Mouse (Mus musculus) embryonic facial prominence, embryonic 11.5 days (tissue): Measurements from ENCODE around the gene Spaca7. TPM values are rescaled to one million over a fixed set of nuclear protein-coding genes. Genes with fewer than 3 reads are reported as not detected.

ENCODE experiments used
- ATAC-seq: fragments of 200-750 bp; cut with Nextera tagmentation; replicated peaks from 2 replicates; pipeline ENCODE4 v1.8.0; 2017; ENCODE audit warnings: low read depth; ENCODE audit not compliant: insufficient number of reproducible peaks, low FRiP score, low TSS enrichment
- DNase-seq: peaks from one replicate; pipeline ENCODE4 v3.0.0-alpha.2; 2015; ENCODE audit warnings: low spot score
- H3K27ac ChIP-seq: fragments of 300-500 bp; sonication (generic); replicated peaks from 2 replicates; pipeline ENCODE4 v1.5.1; 2014; ENCODE audit warnings: mild to moderate bottlenecking, low read depth, low read length, control low read depth
- H3K27me3 ChIP-seq: fragments of 300-500 bp; sonication (generic); 2 replicates; pipeline ENCODE4 v1.6.1; 2014; ENCODE audit warnings: mild to moderate bottlenecking, low read length, moderate library complexity, mixed read lengths; ENCODE audit not compliant: control insufficient read depth, insufficient read depth
- H3K36me3 ChIP-seq: fragments of 300-500 bp; sonication (generic); replicated peaks from 2 replicates; pipeline ENCODE4 v1.6.1; 2014; ENCODE audit warnings: low read depth, mild to moderate bottlenecking, low read length, moderate library complexity, mixed read lengths; ENCODE audit not compliant: control insufficient read depth, insufficient read depth
- H3K4me1 ChIP-seq: fragments of 300-500 bp; sonication (generic); 2 replicates; pipeline ENCODE4 v1.6.1; 2014; ENCODE audit warnings: low read length, mixed read lengths; ENCODE audit not compliant: control insufficient read depth, insufficient read depth
- H3K4me2 ChIP-seq: fragments of 300-500 bp; sonication (generic); 2 replicates; pipeline ENCODE4 v1.6.1; 2014; ENCODE audit warnings: low read depth, mild to moderate bottlenecking, control low read depth, low read length, moderate library complexity
- H3K4me3 ChIP-seq: fragments of 300-500 bp; sonication (generic); 2 replicates; pipeline ENCODE4 v1.5.1; 2014; ENCODE audit warnings: low read depth, low read length, control low read depth
- H3K9ac ChIP-seq: fragments of 300-500 bp; sonication (generic); replicated peaks from 2 replicates; pipeline ENCODE4 v1.6.1; 2014; ENCODE audit warnings: mild to moderate bottlenecking, control low read depth, low read length
- H3K9me3 ChIP-seq: fragments of 300-500 bp; sonication (generic); replicated peaks from 2 replicates; pipeline ENCODE4 v1.6.1; 2016; ENCODE audit warnings: mild to moderate bottlenecking, low read length, inconsistent platforms, mixed read lengths; ENCODE audit not compliant: control insufficient read depth
- WGBS: fragments of 180-500 bp; shearing (Covaris S2); extraction: QIAGEN DNeasy Blood & Tissue Kit; methylation state at CpG from one replicate; pipeline ENCODE4 v1.1.7; 2014; 5-methylcytosine and 5-hydroxymethylcytosine counted together
- polyA plus RNA-seq: library from polyadenylated mRNA; unstranded; fragments of >200 nt; fragmentation: Nextera tagmentation; extraction: Ambion mirVana; gene quantifications from 2 replicates; pipeline ENCODE4 v1.2.1, GENCODE M21; 2014

Spaca7 gene
- polyA plus RNA-seq, 1 experiment from 2014 or later = not detected

DNA sequence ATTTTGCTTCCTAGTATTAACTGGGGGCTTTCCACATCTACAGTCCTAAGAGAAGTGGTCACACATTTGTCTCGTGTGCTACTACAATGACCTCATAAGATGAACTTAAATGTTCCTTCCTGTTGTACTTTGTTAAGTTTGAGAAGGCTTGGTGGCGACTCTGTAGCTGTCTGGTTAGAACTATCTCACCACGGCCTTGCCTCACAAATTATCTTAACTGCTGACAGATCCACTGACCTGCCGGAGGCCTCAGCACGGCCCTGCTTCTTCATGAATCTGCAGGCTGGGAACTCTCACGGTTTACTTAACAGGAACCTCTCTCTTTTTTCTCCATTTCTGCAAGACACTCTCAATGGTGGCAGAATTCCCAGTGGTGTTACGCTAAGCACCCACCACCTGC, 72.1 kb downstream of the Spaca7 start:
- H3K36me3 ChIP-seq = peaks cover 3% of the 10 kb centered on the region
- H3K4me3 ChIP-seq = no peak overlapping the region
- WGBS = 87% methylated on average over 7 of the region's 7 CpGs
- H3K4me1 ChIP-seq = no peaks in the 10 kb centered on the region
- H3K27ac ChIP-seq = no peak overlapping the region
- H3K9me3 ChIP-seq = no peaks in the 10 kb centered on the region
- no peaks in the 10 kb centered on the region for H3K27me3 ChIP-seq
- DNase-seq (no peak), ATAC-seq (no peak)
- H3K9ac ChIP-seq = no peak overlapping the region
- H3K4me2 ChIP-seq = no peak overlapping the region

DNA sequence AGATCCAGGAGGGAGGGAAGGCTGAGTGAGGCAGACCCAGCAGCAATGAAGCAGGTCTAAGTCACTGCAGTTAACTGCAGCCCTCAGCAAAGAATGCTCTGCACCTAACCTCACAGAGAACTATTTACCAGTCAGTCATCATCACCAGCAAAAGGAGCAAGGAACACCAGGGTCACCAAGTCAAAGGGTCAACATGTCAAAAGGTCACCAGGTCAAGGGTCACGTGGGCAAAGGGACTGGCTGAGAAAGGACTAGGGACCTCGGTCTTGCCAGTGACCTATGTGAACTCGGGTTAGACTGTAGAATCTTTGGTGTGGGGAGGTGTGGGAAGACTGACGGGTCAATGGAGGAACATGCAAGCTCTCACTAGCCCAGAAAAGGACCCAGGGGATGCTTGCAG, 73.7 kb downstream of the Spaca7 start:
- no peak for DNase-seq
- no peak overlapping the region for H3K9ac ChIP-seq
- 54% methylated on average over 4 of the region's 4 CpGs for WGBS
- ATAC-seq = no peak
- no peaks in the 10 kb centered on the region for H3K27me3 ChIP-seq
- H3K36me3 ChIP-seq = peaks cover 3% of the 10 kb centered on the region
- H3K27ac ChIP-seq = no peak overlapping the region
- no peak overlapping the region for H3K4me3 ChIP-seq
- no peaks in the 10 kb centered on the region for H3K4me1 ChIP-seq
- no peak overlapping the region for H3K4me2 ChIP-seq
- H3K9me3 ChIP-seq = no peaks in the 10 kb centered on the region

DNA sequence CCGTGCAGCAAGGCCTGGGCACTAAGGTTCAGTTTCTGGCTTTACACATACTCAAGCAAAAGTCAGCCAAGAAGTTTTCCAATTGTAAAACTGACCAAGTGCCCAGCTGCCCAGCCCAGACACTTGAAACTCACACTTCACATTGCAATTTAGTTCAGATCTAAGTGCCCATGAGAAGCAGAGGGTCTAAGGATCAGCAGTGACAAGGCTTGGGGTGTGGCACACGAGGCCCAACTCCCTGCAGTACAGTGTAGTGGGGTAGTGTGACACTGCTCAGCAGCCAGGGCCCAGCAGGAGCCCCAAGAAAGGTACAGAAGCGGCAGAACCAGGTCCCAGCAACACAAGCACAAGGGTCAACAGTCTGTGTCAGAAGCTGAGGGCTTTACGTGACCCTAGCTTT, 76.1 kb downstream of the Spaca7 start:
- Histone ChIP-seq H3K9me3 (no peaks in the 10 kb centered on the region), H3K9ac (no peak overlapping the region), H3K4me2 (no peak overlapping the region), H3K36me3 (peaks cover 3% of the 10 kb centered on the region), H3K27me3 (no peaks in the 10 kb centered on the region), H3K4me1 (no peaks in the 10 kb centered on the region), H3K4me3 (no peak overlapping the region), H3K27ac (no peak overlapping the region)
- ATAC-seq (no peak), DNase-seq (no peak)
- WGBS = 88% methylated on average over 4 of the region's 4 CpGs

Other genes starting within 250 kb of the Spaca7 start
- 1.5 and 1.8 TPM in 2 replicates for gene Sox1, start 177.7 kb upstream of the Spaca7 start, polyA plus RNA-seq
- gene Tubgcp3, start 99.2 kb downstream of the Spaca7 start, polyA plus RNA-seq = 56.4 and 56.6 TPM in 2 replicates
- 11.6 and 13.3 TPM in 2 replicates for gene Atp11a, start 184.0 kb downstream of the Spaca7 start, polyA plus RNA-seq